Comparison of ENCODE assay signal across 11 mouse cellular contexts in the genomic region with DNA sequence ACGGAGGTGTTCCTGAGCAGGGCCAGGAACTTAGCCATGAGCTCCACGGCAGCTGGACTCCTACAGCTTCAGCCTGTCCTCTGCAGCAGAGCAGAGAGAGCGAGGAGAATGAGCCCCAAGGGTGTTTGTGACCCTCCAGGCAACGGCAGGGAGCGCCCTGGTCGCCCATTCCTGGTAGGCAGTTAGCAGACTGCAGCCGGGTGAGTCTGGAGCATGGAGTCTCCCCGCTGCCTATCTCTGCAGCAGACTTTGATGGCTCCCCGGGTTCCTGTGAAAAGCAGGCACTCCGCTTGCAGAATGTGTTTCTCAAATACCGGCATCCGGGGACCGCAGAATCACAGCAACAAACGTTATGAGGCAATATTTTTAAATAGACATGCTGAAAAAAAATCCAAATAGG.
DNase-seq lines count a peak whose midpoint lies in the region; ATAC-seq and TF ChIP-seq lines count a peak whose summit lies in the region.
"Had no signal": no experiment of that assay in that cellular context is flagged by ENCODE, and none has a peak within 500 bp of the region (broad histone marks: within the 10 kb centered on the region; RNA-seq: fewer than 3 reads in every experiment).

No protein-coding gene starts in this region.

- H3K4me2 ChIP-seq in intestine, postnatal 0 days (replicated peaks; ENCODE audit: low read depth), result peak overlapping the region; percentile 21; the same call in 1 of the 2 replicates
- peak overlapping the region; percentile 46 for H3K4me2 ChIP-seq in neural tube, embryonic 12.5 days (replicated peaks)
- H3K4me2 ChIP-seq: embryonic facial prominence, embryonic 13.5 days had no signal

- 19% methylated on average over 14 of the region's 14 CpGs for WGBS in intestine, postnatal 0 days
- 8% methylated on average over 14 of the region's 14 CpGs for WGBS in neural tube, embryonic 12.5 days
- 39% methylated on average over 14 of the region's 14 CpGs for WGBS in cerebellum, adult 2 months

- no peaks in the 10 kb centered on the region for H3K36me3 ChIP-seq in intestine, postnatal 0 days (ENCODE audit: control insufficient read depth, insufficient read depth)
- no peaks in the 10 kb centered on the region for H3K36me3 ChIP-seq in neural tube, embryonic 12.5 days
- H3K36me3 ChIP-seq: embryonic facial prominence, embryonic 13.5 days had no signal

- H3K4me3 ChIP-seq in intestine, postnatal 0 days (ENCODE audit: low read depth, low read length), result no peak overlapping the region
- 0 out of 2 replicates have a peak overlapping the region, but pooled peaks have one; percentile 5 for H3K4me3 ChIP-seq in neural tube, embryonic 12.5 days
- H3K4me3 ChIP-seq in cerebellum, adult 2 months (replicated peaks; ENCODE audit: insufficient read depth, low read depth, low read length), result no peak overlapping the region
- H3K4me3 ChIP-seq: embryonic facial prominence, embryonic 13.5 days; gastrocnemius, adult 2 months had no signal

- no peak; the same call in 1 of the 2 replicates for TF ChIP-seq CTCF in intestine, postnatal 0 days (IDR thresholded peaks at IDR 0.05; ENCODE audit: low read depth)
- no peak for TF ChIP-seq CTCF in cerebellum, adult 2 months (IDR thresholded peaks at IDR 0.05; ENCODE audit: borderline replicate concordance, insufficient read depth, low read depth, low read length)

- no peaks in the 10 kb centered on the region for H3K27me3 ChIP-seq in intestine, postnatal 0 days (replicated peaks; ENCODE audit: control insufficient read depth, insufficient read depth, low read length)
- H3K27me3 ChIP-seq in neural tube, embryonic 12.5 days (replicated peaks), result no peaks in the 10 kb centered on the region
- no peaks in the 10 kb centered on the region for H3K27me3 ChIP-seq in cerebellum, adult 2 months (ENCODE audit: control insufficient read depth, insufficient read depth, low read length)

- H3K9ac ChIP-seq in intestine, postnatal 0 days (ENCODE audit: low read depth, low read length), result no peak overlapping the region
- no peak overlapping the region for H3K9ac ChIP-seq in neural tube, embryonic 12.5 days
- H3K9ac ChIP-seq: embryonic facial prominence, embryonic 13.5 days had no signal

- H3K4me1 ChIP-seq in intestine, postnatal 0 days (replicated peaks; ENCODE audit: control insufficient read depth, insufficient read depth, low read length), result 0 out of 2 replicates have a peak, but pooled peaks cover 6% of the 10 kb centered on the region
- peaks cover 11% of the 10 kb centered on the region for H3K4me1 ChIP-seq in neural tube, embryonic 12.5 days
- H3K4me1 ChIP-seq in cerebellum, adult 2 months (ENCODE audit: control insufficient read depth, insufficient read depth, low read length), result no peaks in the 10 kb centered on the region

- no peak overlapping the region for H3K27ac ChIP-seq in intestine, postnatal 0 days (ENCODE audit: low read depth, low read length)
- H3K27ac ChIP-seq in neural tube, embryonic 12.5 days, result no peak overlapping the region
- no peak overlapping the region for H3K27ac ChIP-seq in cerebellum, adult 2 months (ENCODE audit: insufficient read depth, low read length)
- H3K27ac ChIP-seq: embryonic facial prominence, embryonic 13.5 days; gastrocnemius, adult 2 months had no signal

- no peak for ATAC-seq in intestine, postnatal 0 days
- ATAC-seq in neural tube, embryonic 12.5 days (ENCODE audit: low FRiP score, low read depth), result peak; percentile 48; the same call in 1 of the 2 replicates

- TF ChIP-seq POLR2A in cerebellum, adult 2 months (IDR thresholded peaks at IDR 0.05; ENCODE audit: borderline replicate concordance, insufficient read depth, low read length), result no peak

- DNase-seq in adrenal gland, postnatal 10 days, result peak; percentile 31
- no peak for DNase-seq in adrenal gland, adult 18-20 months (ENCODE audit: low spot score in 2 of 2)
- DNase-seq in layer of hippocampus, adult 11-12 months (ENCODE audit: low spot score), result peak; percentile 7
- no peak for DNase-seq in layer of hippocampus, adult 9-10 months (ENCODE audit: low spot score)
- DNase-seq in spleen, postnatal 14 days (ENCODE audit: low spot score in 2 of 2), result no peak
- DNase-seq in cerebellum, adult 2 months, result no peak
- DNase-seq: gastrocnemius, adult 2 months; lung, postnatal 10 days had no signal

- no peaks in the 10 kb centered on the region for H3K9me3 ChIP-seq in intestine, postnatal 0 days (ENCODE audit: control insufficient read depth)
- no peaks in the 10 kb centered on the region for H3K9me3 ChIP-seq in neural tube, embryonic 12.5 days
- H3K9me3 ChIP-seq: embryonic facial prominence, embryonic 13.5 days had no signal

Comparison
In these comparisons a context has a peak if more than half of its experiments do, and no peak if none do; other contexts are left out.
1. DNase-seq: peak in adrenal gland, postnatal 10 days (single experiment) and layer of hippocampus, adult 11-12 months (single experiment); none in adrenal gland, adult 18-20 months (0 of 2), layer of hippocampus, adult 9-10 months (single experiment), spleen, postnatal 14 days (0 of 2) and cerebellum, adult 2 months (0 of 2).